Mouse (Mus musculus) ES-Bruce4 (cell line): Measurements from ENCODE around the gene Ran.
A peak's percentile ranks its signal among the peaks of the same experiment; 100 is the strongest.

Experiments
- CTCF ChIP-seq: IDR thresholded peaks from one replicate; pipeline ENCODE4 v1.8.1; 2011; ENCODE audit warnings: low read depth, low read length
- POLR2A ChIP-seq: IDR thresholded peaks from one replicate; pipeline ENCODE4 v1.8.1; 2011; ENCODE audit warnings: low read length; ENCODE audit not compliant: insufficient read depth

- TF ChIP-seq CTCF (peak; percentile 49), POLR2A (no peak)
These were observed 13.7 kb upstream of the Ran start for GRCm38 (mm10) chr5:129006031-129006788.
